Mouse (Mus musculus): ENCODE data around the gene Hs3st3a1. TPM values are rescaled to one million over a fixed set of nuclear protein-coding genes. Genes with fewer than 3 reads are reported as not detected.
A peak's percentile ranks its signal among the peaks of the same experiment; 100 is the strongest.

The Hs3st3a1 gene
- total RNA-seq, 2 experiments from 2014 or later = 0.25 to 0.60 TPM

DNA sequence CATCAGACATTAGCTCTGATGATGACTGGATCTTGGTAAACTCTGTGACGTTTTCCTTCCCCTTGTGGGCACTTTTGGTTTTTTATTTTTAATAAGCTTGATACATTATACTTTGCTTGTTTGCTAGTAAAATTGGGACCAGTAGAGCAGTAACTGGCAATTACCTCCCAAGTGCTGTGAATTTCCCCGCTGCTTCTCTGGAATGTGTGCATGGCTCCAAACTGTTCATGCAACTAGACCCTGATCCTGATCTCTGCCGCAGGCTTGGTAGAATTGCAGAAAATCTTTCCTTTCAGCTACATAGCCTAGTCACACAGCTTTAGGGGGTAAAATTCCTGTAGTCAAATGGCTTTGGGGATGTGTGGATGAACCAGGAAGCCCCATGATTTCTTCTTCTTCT, 38.5 kb downstream of the Hs3st3a1 start:
- DNase-seq = no peak

DNA sequence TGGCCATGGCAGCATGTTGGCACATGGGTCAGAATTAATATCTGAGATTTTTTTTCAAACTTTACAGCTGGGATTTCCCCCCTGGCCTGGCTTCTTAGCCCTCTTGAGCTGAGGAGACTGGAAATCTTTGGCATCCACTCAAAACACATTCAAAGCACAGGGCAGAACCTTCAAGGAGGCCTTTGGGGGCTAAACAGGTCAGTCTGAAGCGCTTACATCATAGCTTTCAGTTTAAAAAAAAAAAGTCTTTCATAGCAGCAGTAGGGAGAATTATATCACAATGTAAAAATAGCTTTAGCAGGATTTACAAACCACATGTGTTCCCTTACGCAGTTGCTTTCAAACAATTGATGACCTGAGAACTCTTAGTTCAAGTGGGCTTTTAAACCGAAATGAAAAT, 46.3 kb downstream of the Hs3st3a1 start:
- intact Hi-C loops (cut with DNase I) = no loop called here
- DNase-seq = no peak

More for the DNA sequence above, 38.5 kb downstream of the Hs3st3a1 start:
- intact Hi-C loops (cut with DNase I) = no loop called here

DNA sequence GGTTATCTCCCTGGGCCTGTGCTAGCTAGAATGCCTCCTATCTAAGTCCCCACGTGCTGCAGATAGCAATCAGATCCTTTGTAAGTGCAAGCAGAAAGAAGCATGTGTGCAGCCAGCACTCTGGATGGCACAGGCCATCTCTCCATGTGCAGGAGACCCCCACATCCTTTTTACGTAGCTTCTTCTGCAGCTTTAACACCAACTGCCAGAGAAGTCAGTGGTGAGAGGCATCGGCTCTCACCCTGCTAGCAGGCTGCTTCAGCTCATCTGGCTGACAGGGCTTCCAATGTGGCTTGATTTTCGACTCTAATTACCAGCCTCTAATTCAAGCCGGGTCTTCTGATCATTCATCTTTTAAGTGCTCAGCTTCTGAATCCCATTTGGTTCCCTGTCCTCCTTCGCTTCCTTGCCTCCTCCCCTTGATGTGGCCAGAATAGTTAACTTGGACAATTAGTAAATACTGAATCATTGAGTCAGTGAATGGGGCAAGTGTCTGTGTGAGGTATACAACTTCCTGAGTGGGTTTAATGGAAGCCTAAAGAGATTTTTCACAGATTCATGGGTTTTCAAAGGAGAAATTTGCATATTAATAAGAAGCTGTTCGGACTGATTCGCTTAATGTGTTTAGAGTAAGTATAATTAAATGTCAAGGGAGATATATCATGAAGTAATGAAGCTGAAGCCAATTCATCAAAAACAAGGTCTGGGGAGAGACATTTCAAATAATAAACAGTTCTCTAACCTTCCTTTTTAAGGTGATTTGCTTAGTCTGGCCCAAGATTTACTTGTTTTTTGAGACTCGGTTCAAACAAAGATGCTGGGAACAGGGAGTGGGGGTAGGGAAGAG, 54.7 kb downstream of the Hs3st3a1 start:
- intact Hi-C loops (cut with DNase I) = no loop called here
- DNase-seq = no peak

DNA sequence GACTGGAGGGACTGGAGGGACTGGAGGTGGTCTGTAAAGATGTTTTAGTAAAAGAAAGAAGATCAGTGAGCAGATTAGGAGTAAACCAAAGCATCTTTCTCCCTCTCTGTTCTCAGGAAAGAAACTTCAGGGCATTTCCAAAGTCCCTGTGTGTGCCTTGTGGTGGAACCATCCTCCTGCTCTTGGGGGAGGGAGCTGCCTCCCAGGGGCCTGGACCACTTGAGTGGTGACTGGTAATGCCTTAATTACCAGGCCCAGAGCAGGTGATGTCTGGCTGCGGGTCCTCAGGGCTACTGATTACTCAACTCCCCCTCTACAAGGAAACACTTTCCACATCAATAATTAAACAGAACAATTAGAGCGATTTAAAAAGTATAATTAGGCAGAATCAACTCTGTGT, 59.3 kb downstream of the Hs3st3a1 start:
- no peak for DNase-seq
- intact Hi-C loops (cut with DNase I) = no loop called here

DNA sequence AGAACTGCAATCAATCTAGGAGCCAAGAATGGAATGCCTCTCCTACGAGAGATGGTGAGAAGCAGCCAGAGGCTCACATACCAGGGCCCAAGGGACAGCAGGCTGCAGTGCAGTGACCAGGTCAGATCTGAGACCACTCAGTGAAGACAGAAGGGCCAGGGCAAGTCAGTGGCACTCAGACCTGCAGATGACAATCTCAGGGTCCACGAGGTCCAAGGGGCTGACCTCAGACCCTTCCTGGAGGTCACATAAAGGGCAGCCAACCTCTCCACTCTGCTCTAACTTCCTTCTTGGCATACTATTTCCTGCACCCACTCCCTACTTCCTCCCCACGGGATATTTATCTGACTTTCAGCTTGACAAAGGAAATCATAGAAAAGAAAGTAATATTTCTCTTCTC, 60.8 kb downstream of the Hs3st3a1 start:
- DNase-seq = peak in 1 of 2 experiments; percentile 11
- intact Hi-C loops (cut with DNase I) = no loop called here

DNA sequence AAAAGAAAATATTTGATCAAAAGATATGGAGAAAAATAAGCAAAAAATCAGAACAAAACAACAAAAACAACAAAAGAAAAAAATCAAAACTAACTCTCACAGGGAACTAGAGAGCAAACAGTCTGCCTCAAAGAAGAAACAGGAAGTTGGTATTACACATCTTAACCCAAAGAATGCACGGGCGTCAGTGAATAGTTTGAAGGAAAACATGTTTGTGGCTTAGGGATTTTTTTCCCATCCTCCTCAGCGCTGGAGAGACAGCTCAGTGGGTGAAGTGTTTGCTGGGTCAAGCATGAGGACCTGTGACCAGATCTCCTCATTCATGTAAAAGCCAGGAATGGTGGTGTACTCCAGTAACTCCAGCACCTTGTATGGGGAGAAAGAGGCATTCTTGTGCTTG, 61.5 kb downstream of the Hs3st3a1 start:
- DNase-seq = no peak
- intact Hi-C loops (cut with DNase I) = no loop called here

DNA sequence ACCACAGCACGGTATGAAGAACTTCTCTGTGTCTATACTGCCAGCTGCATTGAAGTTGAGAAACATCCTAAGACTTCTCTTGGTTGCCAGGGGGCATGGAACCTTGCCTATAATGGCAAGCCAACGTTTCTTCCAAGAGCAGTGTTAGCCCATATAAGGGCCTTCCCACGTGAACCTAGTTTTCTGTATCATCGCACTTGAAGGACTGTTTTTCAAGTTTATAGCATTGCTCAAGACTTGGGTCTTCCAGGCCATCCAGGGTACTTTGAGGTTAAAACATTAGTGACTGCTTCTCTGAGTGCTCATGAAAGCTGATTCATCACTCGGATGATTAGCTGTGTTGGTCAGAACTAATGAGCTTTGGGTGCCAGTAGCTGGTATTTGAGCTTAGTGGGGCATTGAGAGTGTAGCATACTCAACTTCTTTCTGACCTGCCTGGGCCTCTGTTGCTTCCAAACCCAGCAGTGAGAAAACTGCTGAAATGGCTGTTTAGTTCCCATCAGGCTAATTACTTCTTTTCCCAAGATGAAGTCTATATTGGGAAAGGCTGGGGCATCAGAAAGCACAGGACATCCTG, 65.5 kb downstream of the Hs3st3a1 start:
- intact Hi-C loops (cut with DNase I) = no loop called here
- DNase-seq = no peak

DNA sequence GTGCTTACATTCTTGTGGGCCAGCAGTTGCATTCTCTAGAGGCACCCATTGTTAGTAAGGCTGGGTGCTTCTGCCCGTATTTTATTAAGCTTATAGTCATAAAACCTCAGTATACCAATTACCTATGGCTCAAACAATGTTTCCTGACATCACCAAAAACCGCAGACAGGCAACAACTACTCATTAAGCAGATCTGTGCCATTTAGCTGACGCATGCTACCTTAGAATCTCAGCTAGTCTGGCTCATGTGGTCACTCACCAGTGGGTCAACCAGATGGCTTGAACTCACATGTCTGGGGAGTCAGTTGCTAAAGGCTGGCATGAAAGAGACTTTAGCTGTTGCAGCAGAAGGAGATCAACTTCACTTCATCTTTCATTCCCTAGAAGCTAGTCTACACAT, 67.9 kb downstream of the Hs3st3a1 start:
- intact Hi-C loops (cut with DNase I) = no loop called here

DNA sequence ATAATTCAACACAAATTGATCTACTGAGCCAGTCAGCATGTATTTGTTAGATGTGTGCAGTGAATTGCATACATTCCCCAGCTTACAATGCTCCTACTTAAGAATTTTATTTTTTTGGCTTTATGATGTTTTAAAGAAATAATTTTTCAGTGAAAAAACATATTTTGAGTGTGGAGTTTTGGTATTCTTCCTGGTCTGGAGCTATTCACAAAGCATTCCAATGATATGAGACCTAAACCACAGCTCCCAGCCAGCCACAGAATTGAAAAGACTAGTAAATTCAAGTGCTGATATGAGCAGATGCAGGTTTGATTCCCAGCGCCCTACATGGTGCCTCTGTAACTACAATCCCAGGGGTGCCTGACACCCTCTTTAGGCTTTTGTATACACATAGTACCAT, 70.8 kb downstream of the Hs3st3a1 start:
- intact Hi-C loops (cut with DNase I) = no loop called here

More for the DNA sequence above, 67.9 kb downstream of the Hs3st3a1 start:
- no peak for DNase-seq

DNA sequence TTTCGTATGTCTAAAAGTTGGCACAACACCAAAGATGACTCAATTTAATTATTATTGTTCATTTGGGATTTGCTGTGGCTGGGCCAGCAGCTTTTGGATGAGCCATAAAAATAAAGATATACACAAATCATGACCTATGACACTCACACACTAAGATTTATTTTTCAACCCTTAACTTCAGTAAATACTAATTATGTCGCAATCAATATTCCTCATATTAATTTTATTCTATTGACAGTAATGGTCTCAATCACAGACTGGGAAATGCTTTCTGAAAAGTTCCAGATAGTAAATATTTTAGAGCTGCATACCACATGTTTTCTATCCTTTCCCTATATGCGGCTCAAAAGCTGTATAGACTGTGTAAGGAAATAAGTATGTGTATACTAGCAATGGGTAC, 71.9 kb downstream of the Hs3st3a1 start:
- intact Hi-C loops (cut with DNase I) = no loop called here
- DNase-seq = no peak

More for the DNA sequence above, 70.8 kb downstream of the Hs3st3a1 start:
- no peak for DNase-seq

DNA sequence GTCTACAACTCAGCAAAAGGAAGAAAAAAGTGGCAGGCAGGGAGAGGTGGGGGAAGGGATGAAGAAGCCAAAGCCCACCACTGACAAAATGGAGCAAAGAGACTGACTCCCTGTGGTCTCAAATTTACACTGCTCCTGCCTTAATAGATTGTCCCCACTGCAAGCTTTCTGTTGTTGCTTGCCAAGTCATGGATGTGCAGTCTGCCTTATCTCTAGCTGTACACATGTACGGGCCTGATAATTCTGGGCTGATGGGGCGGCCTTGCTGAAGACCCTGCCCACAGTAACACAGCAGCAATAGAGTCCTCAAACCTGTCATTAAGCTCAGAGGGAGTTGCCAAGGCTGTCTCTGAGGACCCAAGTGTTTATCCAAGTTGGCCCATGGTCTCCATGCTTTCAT, 74.0 kb downstream of the Hs3st3a1 start:
- DNase-seq = no peak
- intact Hi-C loops (cut with DNase I) = no loop called here

DNA sequence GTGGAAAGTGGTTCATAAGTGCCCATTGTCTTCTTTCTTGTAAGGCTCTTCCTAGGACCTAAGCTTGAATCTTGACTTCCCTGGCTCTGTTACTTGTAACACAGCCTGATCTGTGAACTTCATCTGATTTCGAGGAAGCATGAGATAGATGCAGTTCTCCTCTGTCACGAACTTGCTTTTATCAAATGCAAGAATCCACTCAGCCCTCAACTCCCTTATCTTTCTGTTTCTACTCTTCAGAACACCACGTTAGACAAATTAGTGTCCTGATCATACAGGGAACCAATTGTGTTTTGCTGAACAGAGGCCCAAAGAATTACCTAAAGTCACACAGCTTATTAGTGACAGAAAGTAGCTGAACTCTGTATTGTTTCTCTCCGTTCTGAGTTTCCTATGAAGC, 77.2 kb downstream of the Hs3st3a1 start:
- DNase-seq = no peak
- intact Hi-C loops (cut with DNase I) = no loop called here

DNA sequence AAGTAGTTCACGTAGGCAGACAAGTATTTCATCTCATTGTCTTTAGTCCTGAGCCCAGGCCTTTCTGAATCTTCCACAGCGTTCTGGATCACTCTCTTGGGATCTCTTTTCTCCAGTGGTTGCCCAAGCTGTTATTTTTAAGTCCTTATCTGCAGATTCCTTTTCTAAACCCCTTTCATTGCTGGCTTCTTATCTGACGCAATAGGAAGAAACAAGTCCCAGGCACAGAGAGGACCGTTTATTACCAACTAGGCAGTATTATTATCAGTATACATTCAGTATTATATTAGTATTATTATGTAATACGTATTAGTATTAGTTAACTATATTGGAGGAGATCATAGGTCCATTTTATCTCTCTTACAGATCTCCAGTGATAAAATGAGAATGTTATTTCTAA, 78.3 kb downstream of the Hs3st3a1 start:
- DNase-seq = no peak
- intact Hi-C loops (cut with DNase I) = no loop called here

DNA sequence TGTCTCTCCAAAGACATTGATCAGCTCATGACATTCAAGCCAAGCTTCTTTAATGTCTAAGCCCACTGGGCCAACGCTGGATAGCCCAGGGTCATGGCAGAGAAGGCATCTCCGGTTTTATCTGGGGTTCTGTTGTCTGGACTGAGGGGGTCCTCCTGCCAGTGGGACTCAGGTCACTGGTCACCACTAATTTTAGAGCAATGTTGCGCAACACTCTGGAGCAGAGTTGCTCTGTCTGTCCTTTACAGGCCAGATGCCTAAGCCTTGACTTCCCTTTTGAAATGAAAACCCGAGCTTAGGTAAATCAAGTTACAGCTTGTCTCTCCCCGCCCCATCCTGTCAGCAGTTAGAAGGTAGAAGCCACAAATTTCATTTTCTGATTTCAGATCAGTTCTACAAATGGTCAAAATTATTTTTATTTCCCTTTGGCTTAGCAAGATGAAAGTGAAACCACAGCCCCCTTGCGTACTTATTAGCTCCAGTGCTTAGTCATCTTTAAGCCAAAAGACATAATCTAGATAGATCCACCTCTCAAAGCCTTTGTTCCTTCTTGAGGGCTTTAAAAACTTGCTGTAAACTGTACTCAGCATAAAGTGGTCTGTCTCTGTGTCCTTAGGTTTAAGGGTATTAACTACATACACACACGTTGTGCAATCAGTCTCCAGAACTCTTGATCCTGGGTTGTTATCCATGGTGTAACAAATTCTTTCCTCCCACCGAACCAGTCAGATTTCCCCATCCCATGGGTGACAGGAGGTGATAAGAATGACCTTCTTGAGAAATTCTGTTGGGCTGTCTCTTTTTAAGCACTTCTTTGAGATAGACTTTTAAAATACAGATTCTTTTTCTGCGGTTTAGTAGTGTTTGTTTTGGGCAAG, 81.8 kb downstream of the Hs3st3a1 start:
- DNase-seq = no peak
- intact Hi-C loops (cut with DNase I) = no loop called here

DNA sequence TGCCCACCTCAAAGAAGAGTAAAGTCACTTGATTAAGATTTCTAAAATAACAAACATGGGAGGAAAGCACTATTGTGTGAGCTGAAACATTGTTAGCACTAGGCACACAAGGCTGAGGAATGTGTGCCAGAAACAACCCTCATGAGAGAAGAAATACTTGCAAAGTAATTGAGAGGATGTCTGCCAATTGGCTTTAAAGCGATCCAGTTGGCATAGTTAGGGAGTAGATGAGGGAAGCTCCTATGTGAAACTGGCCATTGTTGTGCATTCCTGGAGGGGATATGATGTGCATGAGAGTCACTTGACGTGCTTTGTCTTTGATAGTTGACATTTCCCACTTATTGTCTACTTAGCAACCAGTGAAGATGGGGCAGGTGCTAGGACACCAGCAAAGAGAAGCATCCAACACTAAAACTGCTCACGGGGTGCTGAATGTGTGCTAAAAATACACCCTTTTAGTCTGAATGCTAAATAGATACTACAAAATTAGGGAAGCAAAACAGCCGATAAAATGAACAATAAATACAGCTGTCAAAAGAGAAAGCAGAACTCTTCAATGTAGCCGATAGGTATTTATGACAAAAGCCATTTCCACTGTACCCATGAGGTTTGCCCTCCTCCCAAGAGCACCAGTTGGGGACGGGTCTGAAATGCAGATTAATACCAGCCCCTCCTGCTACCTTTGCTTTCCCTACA, 83.2 kb downstream of the Hs3st3a1 start:
- intact Hi-C loops (cut with DNase I) = no loop called here
- DNase-seq = no peak

DNA sequence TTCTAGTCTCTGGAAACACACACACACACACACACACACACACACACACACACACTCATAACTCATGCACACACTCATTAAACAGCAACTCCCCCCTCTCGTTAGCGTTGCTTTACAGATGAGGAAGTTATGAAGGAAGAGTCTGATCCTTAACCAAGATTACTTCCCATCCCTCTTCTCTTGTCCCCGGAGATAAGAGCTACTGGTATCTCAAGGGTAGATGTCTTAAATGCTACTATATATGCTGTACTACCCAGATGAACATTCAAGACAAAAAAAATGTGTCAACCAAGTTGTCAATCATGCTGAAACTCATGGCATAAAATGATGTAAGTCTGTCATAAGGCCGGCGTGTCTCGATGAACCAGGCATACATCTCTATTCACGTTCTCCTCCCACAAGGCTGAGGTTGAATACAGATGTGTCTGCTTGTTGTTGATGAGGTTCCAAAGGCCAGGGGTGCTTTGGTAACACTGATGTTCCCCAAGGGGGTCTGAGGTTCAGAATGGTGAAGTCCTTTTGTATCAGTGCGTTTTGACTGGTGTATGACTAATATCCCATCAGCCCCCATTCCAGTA, 89.0 kb downstream of the Hs3st3a1 start:
- intact Hi-C loops (cut with DNase I) = no loop called here
- DNase-seq = no peak

DNA sequence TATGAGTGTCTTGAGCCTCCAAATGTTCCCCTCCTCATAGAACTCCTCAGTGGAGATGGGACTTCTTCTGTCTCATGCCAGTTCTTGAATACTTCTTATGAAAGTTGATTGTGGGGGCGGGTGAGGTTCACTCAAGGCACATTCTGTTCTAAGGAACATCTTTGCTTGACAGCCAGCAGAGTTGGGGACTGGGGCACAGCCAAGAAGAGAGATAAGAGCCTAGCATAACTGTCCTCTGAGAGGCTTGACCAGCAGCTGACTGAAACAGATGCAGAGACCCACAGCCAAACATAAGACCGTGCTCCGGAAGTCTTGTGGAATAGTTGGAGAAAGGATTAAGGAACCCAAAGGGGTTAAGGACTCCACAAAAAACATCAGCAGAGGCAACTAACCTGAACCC, 102.1 kb downstream of the Hs3st3a1 start:
- peak; percentile 65 to 71 for DNase-seq
- intact Hi-C loops (cut with DNase I) = no loop called here

DNA sequence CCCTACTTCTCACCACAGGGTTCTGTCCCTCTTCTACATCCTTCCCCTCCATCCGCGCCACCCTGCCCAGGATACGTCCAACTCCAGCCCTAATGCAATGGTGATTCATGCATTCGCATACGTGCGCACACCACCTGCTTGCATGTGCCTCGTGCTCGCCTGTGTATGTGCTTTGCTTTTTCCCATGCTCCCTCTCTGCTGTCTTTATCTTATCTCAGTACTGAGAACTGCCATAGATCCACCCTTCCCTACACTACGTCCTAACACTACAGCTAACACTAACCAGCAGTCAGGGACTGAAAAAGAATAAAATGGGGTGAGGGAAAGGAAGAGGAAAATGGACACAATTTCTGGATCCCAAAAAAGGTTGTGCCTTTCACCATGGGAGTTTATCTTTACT, 106.7 kb downstream of the Hs3st3a1 start:
- DNase-seq = no peak
- intact Hi-C loops (cut with DNase I) = no loop called here

DNA sequence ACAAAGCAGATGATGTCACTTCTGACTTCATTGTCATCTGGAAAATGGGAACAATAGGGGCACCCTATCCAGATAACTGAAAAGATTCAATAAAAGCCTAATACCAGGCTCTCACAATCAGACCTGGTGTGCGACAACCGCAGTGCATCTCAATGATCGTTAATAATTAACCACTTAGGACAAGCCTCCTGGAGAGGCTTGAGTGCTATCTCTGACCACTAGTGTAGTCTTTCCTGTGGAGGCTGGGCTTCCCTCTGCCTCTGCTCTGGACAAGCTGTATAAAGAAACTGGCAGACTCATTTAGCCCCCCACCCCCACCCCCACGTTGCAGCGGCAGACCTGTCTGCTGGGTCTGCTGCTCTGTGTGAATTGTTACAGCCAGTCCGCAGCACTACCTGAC, 107.2 kb downstream of the Hs3st3a1 start:
- DNase-seq = no peak
- intact Hi-C loops (cut with DNase I) = no loop called here

DNA sequence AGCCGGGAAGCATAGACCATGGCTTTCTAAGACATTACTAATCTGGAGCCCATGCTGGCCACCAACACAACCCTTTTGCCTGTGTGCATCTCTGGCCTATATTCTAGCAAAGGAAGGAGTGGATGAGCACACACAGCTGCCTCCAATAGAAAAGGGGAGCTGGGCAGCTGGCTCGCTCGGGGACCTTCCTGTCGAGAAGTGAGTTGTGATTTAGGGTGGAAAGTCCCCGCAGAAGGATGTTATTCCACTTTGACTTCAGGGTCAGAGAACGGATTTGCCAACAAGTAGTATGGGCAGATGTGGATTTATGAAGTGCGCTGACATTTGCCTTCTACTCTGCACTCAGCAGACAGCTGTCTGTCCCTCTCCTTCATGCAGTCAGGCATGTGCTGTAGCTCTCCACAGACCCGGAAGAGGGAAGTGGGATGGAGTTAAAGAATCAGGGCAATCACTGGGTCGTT, 108.1 kb downstream of the Hs3st3a1 start:
- intact Hi-C loops (cut with DNase I) = no loop called here
- DNase-seq = no peak

All from heart, postnatal 10 days (tissue).